Mouse (Mus musculus) bone marrow macrophage, adult 2 months (primary cell): ENCODE measurements around the gene Csf1.

Experiments
- CTCF ChIP-seq: IDR thresholded peaks from 2 replicates; pipeline ENCODE4 v1.5.1; 2012; ENCODE audit warnings: low read depth, mild to moderate bottlenecking, low read length, moderate library complexity
- POLR2A ChIP-seq: IDR thresholded peaks from 2 replicates; pipeline ENCODE4 v1.6.1; 2012; ENCODE audit warnings: mild to moderate bottlenecking, low read depth, low read length, borderline replicate concordance

DNA sequence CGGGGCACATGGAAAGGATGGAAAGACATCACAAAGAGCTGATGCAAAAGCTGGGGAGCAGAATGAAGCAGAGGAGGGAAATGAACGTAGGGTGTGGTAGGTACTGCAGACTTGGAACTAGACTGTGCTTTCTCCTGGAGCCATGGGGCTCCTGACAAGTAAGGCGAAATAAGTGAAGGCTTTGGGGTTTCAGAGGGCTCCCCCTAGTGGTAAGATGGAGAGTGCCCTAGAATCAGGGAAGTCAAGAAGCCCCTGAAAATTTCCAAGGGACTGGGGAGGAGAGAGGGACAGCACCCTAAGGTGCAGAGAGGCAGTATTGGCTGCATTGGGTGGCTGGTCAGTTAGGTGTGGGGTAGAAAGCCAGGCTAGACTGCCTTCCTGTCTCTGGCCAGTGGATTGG is 5.6 kb downstream of the Csf1 start:
- TF ChIP-seq CTCF (peak; percentile 89), POLR2A (no peak)
